Mouse (Mus musculus): Measurements from ENCODE around the gene 1700037H04Rik.
A peak's percentile ranks its signal among the peaks of the same experiment; 100 is the strongest.

Gene 1700037H04Rik

GRCm38 (mm10) chr2:131159938-131160581 lies at the start of gene 1700037H04Rik:
Gene 1700037H04Rik (minus strand): TSS chr2:131160081.
- DNase-seq = peak; percentile 100

- DNase-seq = peak; percentile 96
These were observed 49.4 kb upstream of the 1700037H04Rik start for GRCm38 (mm10) chr2:131209125-131209795.

- no peak for DNase-seq
These were observed 48.5 kb upstream of the 1700037H04Rik start for GRCm38 (mm10) chr2:131208356-131208755.

- no peak for DNase-seq
These were observed 46.9 kb upstream of the 1700037H04Rik start, which contains the start of gene Ap5s1 for GRCm38 (mm10) chr2:131206778-131207177. Gene Ap5s1 (plus strand): TSS chr2:131207078.

- DNase-seq = peak; percentile 93
These were observed 45.8 kb upstream of the 1700037H04Rik start for GRCm38 (mm10) chr2:131205521-131206182.

GRCm38 (mm10) chr2:131204410-131204981 lies 44.6 kb upstream of the 1700037H04Rik start:
- DNase-seq = peak; percentile 100

- DNase-seq = no peak
These were observed 44.0 kb upstream of the 1700037H04Rik start for GRCm38 (mm10) chr2:131203816-131204409.

- no peak for DNase-seq
These were observed 41.4 kb upstream of the 1700037H04Rik start for GRCm38 (mm10) chr2:131201262-131201661.

- DNase-seq = no peak
These were observed 40.8 kb upstream of the 1700037H04Rik start for GRCm38 (mm10) chr2:131200710-131201109.

GRCm38 (mm10) chr2:131196606-131197316 lies 36.9 kb upstream of the 1700037H04Rik start:
- peak; percentile 92 for DNase-seq

GRCm38 (mm10) chr2:131191005-131191390 lies 31.1 kb upstream of the 1700037H04Rik start:
- DNase-seq = peak; percentile 86

- DNase-seq = peak; percentile 93
These were observed 30.6 kb upstream of the 1700037H04Rik start for GRCm38 (mm10) chr2:131190344-131191004.

- peak; percentile 77 for DNase-seq
These were observed 29.8 kb upstream of the 1700037H04Rik start for GRCm38 (mm10) chr2:131189521-131190309.

- DNase-seq = no peak
These were observed 28.4 kb upstream of the 1700037H04Rik start for GRCm38 (mm10) chr2:131188311-131188710.

- peak; percentile 82 for DNase-seq
These were observed 27.7 kb upstream of the 1700037H04Rik start for GRCm38 (mm10) chr2:131187602-131187922.

- DNase-seq = peak; percentile 99
These were observed 27.1 kb upstream of the 1700037H04Rik start, which contains the start of the genes Cdc25b and Spef1 for GRCm38 (mm10) chr2:131186771-131187601. Gene Cdc25b (plus strand): TSS chr2:131186949. Gene Spef1 (minus strand): TSS chr2:131187282.

GRCm38 (mm10) chr2:131186343-131186742 lies 26.5 kb upstream of the 1700037H04Rik start:
- DNase-seq = no peak

GRCm38 (mm10) chr2:131179990-131180587 lies 20.2 kb upstream of the 1700037H04Rik start, which contains the start of gene Cenpb:
Gene Cenpb (minus strand): TSS chr2:131180067.
- peak; percentile 98 for DNase-seq

- DNase-seq = peak; percentile 98
These were observed 19.5 kb upstream of the 1700037H04Rik start for GRCm38 (mm10) chr2:131179246-131179886.
